Mouse (Mus musculus) CD4-positive, CD25-positive, alpha-beta regulatory T cell, adult 4 months (primary cell): ENCODE measurements around the gene Galnt3. TPM values are rescaled to one million over a fixed set of nuclear protein-coding genes. Genes with fewer than 3 reads are reported as not detected.

Source experiments
- polyA plus RNA-seq, 2 experiments: library from polyadenylated mRNA; unstranded; fragments of 100-300 nt; shearing (Covaris generic); gene quantifications; one replicate each; pipeline ENCODE4 v1.2.1; 2017

The Galnt3 gene
- polyA plus RNA-seq, 2 experiments from 2014 or later: 0.42 TPM; not detected in 1

Other genes with a start within 250 kb of the Galnt3 start
- 1 to 10 TPM; 4.3 to 4.5 TPM for gene Ttc21b, start 131.6 kb upstream of the Galnt3 start, polyA plus RNA-seq